Mouse (Mus musculus) liver, adult 2 months (tissue): ENCODE measurements around the gene Plce1. TPM values are rescaled to one million over a fixed set of nuclear protein-coding genes. Genes with fewer than 3 reads are reported as not detected.

Experiments
- DNase-seq: peaks from one replicate; pipeline ENCODE4 v3.0.0-alpha.2; 2011; ENCODE audit warnings: low read depth, low spot score; ENCODE audit errors: extremely low read depth
- H3K27ac ChIP-seq: fragments of 200-500 bp; replicated peaks from 2 replicates; pipeline ENCODE4 v1.5.1; 2012; ENCODE audit warnings: low read depth, mild to moderate bottlenecking, control low read depth, inconsistent platforms, low read length; ENCODE audit not compliant: insufficient read depth
- H3K27me3 ChIP-seq: fragments of 200-500 bp; 2 replicates; pipeline ENCODE4 v1.6.1; 2012; ENCODE audit warnings: mild to moderate bottlenecking, moderate library complexity, low read length, inconsistent platforms; ENCODE audit not compliant: control insufficient read depth, insufficient read depth
- H3K36me3 ChIP-seq: fragments of 200-500 bp; 2 replicates; pipeline ENCODE4 v1.6.1; 2012; ENCODE audit warnings: low read length, inconsistent platforms; ENCODE audit not compliant: control insufficient read depth, insufficient read depth
- H3K4me1 ChIP-seq: fragments of 200-500 bp; 2 replicates; pipeline ENCODE4 v1.6.1; 2011; ENCODE audit warnings: low read length; ENCODE audit not compliant: control insufficient read depth, insufficient read depth
- H3K4me3 ChIP-seq: fragments of 200-500 bp; 2 replicates; pipeline ENCODE4 v1.5.1; 2011; ENCODE audit warnings: low read depth, mild to moderate bottlenecking, control low read depth, low read length, moderate library complexity; ENCODE audit not compliant: insufficient read depth
- H3K79me2 ChIP-seq: fragments of 200-500 bp; 2 replicates; pipeline ENCODE4 v1.6.1; 2012; ENCODE audit warnings: inconsistent platforms, mild to moderate bottlenecking, low read length, moderate library complexity; ENCODE audit not compliant: control insufficient read depth, insufficient read depth
- H3K9ac ChIP-seq: fragments of 200-500 bp; 2 replicates; pipeline ENCODE4 v1.6.1; 2012; ENCODE audit warnings: low read depth, mild to moderate bottlenecking, control low read depth, inconsistent platforms, low read length
- CTCF ChIP-seq: fragments of 200-500 bp; IDR thresholded peaks from 2 replicates; pipeline ENCODE4 v1.5.1; 2011; ENCODE audit warnings: low read depth, low read length, control low read depth
- POLR2A ChIP-seq: fragments of 200-500 bp; IDR thresholded peaks from 2 replicates; pipeline ENCODE4 v1.6.1; 2011; ENCODE audit warnings: low read length, control low read depth; ENCODE audit not compliant: insufficient read depth; ENCODE audit errors: extremely low read depth
- whole genome bisulfite sequencing: fragments of 180-500 bp; shearing (Covaris S2); methylation state at CpG from one replicate; pipeline ENCODE4 v1.1.7; 2018; 5-methylcytosine and 5-hydroxymethylcytosine counted together
- polyA plus RNA-seq: library from polyadenylated mRNA; depleted of rRNA; stranded (reverse); fragments of >200 nt; gene quantifications from 2 replicates; pipeline ENCODE4 v1.2.3, GENCODE M21; 2012
- total RNA-seq: library from RNA; depleted of rRNA; stranded (reverse); fragments of >200 nt; gene quantifications from 2 replicates; pipeline ENCODE4 v1.2.3, GENCODE M21; 2014

Gene Plce1
- total and polyA plus RNA-seq, 2 experiments, result 1.9 to 8.6 TPM

- no peak for DNase-seq
- TF ChIP-seq CTCF, result no peak
- TF ChIP-seq POLR2A, result no peak
- Histone ChIP-seq H3K4me3 (no peak overlapping the region), H3K4me1 (peaks cover 2% of the 10 kb centered on the region; the same call in 1 of the 2 replicates), H3K27ac (no peak overlapping the region), H3K27me3 (no peaks in the 10 kb centered on the region), H3K9ac (no peak overlapping the region), H3K79me2 (no peaks in the 10 kb centered on the region), H3K36me3 (no peaks in the 10 kb centered on the region)
- WGBS, result 86% methylated on average over 3 of the region's 3 CpGs
Observed at GRCm38 (mm10) chr19:38704742-38705141, 223.8 kb downstream of the Plce1 start.

- H3K36me3 ChIP-seq, result no peaks in the 10 kb centered on the region
- H3K27me3 ChIP-seq, result no peaks in the 10 kb centered on the region
- no peak overlapping the region for H3K27ac ChIP-seq
- no peak for DNase-seq
- TF ChIP-seq POLR2A, result no peak
- no peak for TF ChIP-seq CTCF
- H3K9ac ChIP-seq, result no peak overlapping the region
- WGBS, result 94% methylated on average over 11 of the region's 11 CpGs
- peaks cover 2% of the 10 kb centered on the region; the same call in 1 of the 2 replicates for H3K4me1 ChIP-seq
- H3K4me3 ChIP-seq, result no peak overlapping the region
- no peaks in the 10 kb centered on the region for H3K79me2 ChIP-seq
Observed at GRCm38 (mm10) chr19:38705244-38705643, 224.3 kb downstream of the Plce1 start.

- 90% methylated on average over 6 of the region's 6 CpGs for WGBS
- H3K79me2 ChIP-seq, result no peaks in the 10 kb centered on the region
Observed at GRCm38 (mm10) chr19:38706449-38706848, 225.5 kb downstream of the Plce1 start.

GRCm38 (mm10) chr19:38709376-38709775, 228.5 kb downstream of the Plce1 start:
- Histone ChIP-seq H3K36me3 (no peaks in the 10 kb centered on the region), H3K27ac (no peak overlapping the region), H3K4me3 (no peak overlapping the region), H3K4me1 (peaks cover 2% of the 10 kb centered on the region; the same call in 1 of the 2 replicates), H3K27me3 (no peaks in the 10 kb centered on the region), H3K9ac (no peak overlapping the region), H3K79me2 (no peaks in the 10 kb centered on the region)
- WGBS, result 88% methylated on average over 2 of the region's 2 CpGs
- DNase-seq, result no peak
- TF ChIP-seq CTCF, result peak; percentile 32; the same call in 1 of the 2 replicates
- TF ChIP-seq POLR2A, result no peak

More at GRCm38 (mm10) chr19:38706449-38706848, 225.5 kb downstream of the Plce1 start:
- no peak overlapping the region for H3K4me3 ChIP-seq
- no peaks in the 10 kb centered on the region for H3K36me3 ChIP-seq
- no peaks in the 10 kb centered on the region for H3K27me3 ChIP-seq
- H3K9ac ChIP-seq, result no peak overlapping the region
- no peak overlapping the region for H3K27ac ChIP-seq
- DNase-seq, result no peak
- peaks cover 2% of the 10 kb centered on the region; the same call in 1 of the 2 replicates for H3K4me1 ChIP-seq
- TF ChIP-seq CTCF, result no peak
- TF ChIP-seq POLR2A, result no peak

GRCm38 (mm10) chr19:38721808-38722207, 240.9 kb downstream of the Plce1 start:
- Histone ChIP-seq H3K4me3 (no peak overlapping the region), H3K9ac (no peak overlapping the region), H3K27ac (no peak overlapping the region), H3K79me2 (no peaks in the 10 kb centered on the region), H3K27me3 (no peaks in the 10 kb centered on the region), H3K4me1 (peaks cover 6% of the 10 kb centered on the region), H3K36me3 (0 out of 2 replicates have a peak, but pooled peaks cover 3% of the 10 kb centered on the region)
- DNase-seq, result no peak
- TF ChIP-seq POLR2A, result no peak
- no peak for TF ChIP-seq CTCF
- 92% methylated on average over 4 of the region's 4 CpGs for WGBS

GRCm38 (mm10) chr19:38722982-38723381, 242.1 kb downstream of the Plce1 start:
- 38% methylated on average over 6 of the region's 6 CpGs for WGBS
- no peaks in the 10 kb centered on the region for H3K79me2 ChIP-seq
- no peak overlapping the region for H3K27ac ChIP-seq
- DNase-seq, result peak; percentile 90
- H3K27me3 ChIP-seq, result no peaks in the 10 kb centered on the region
- H3K9ac ChIP-seq, result no peak overlapping the region
- no peak overlapping the region for H3K4me3 ChIP-seq
- 0 out of 2 replicates have a peak, but pooled peaks cover 3% of the 10 kb centered on the region for H3K36me3 ChIP-seq
- peaks cover 6% of the 10 kb centered on the region for H3K4me1 ChIP-seq
- no peak for TF ChIP-seq CTCF
- no peak for TF ChIP-seq POLR2A
